Mouse (Mus musculus) myocyte (in vitro differentiated cells): ENCODE results near the gene Eps8.

Source experiments
- CEBPB ChIP-seq: IDR thresholded peaks from 2 replicates; pipeline ENCODE4 v1.6.1; 2011; ENCODE audit warnings: mild to moderate bottlenecking, moderate library complexity; ENCODE audit not compliant: poor library complexity, insufficient read depth, severe bottlenecking
- E2F4 ChIP-seq: IDR thresholded peaks from one replicate; pipeline ENCODE4 v1.6.1; 2011; ENCODE audit warnings: mild to moderate bottlenecking, control low read depth, moderate library complexity; ENCODE audit not compliant: insufficient read depth
- MAX ChIP-seq: IDR thresholded peaks from one replicate; pipeline ENCODE4 v1.6.1; 2011; ENCODE audit warnings: low read depth, mild to moderate bottlenecking, control low read depth
- POLR2A ChIP-seq: IDR thresholded peaks from one replicate; pipeline ENCODE4 v1.6.1; 2011; ENCODE audit warnings: low read depth, mild to moderate bottlenecking, control low read depth, moderate library complexity; ENCODE audit not compliant: insufficient read length
- POLR2AphosphoS2 ChIP-seq: IDR thresholded peaks from one replicate; pipeline ENCODE4 v1.6.1; 2011; ENCODE audit warnings: low read depth, control low read depth; ENCODE audit not compliant: insufficient read length

DNA sequence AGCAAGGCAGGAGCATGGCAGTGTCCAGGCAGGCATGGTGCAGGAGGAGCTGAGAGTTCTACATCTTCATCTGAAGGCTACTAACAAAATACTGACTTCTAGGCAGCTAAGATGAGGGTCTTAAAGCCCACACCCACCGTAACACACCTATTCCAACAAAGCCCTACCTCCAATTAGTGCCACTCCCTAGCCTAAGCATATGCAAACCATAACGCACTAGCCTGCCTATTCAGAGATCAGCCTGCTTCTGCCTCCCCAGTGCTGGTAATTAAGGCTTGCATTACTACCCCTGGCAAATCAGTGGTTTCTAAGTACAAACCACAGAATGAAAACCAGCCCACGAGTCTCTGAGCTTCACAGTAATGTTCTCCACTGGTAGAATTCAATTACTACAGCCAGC is 15.2 kb upstream of the Eps8 start:
- TF ChIP-seq POLR2AphosphoS2, result no peak
- no peak for TF ChIP-seq POLR2A
- TF ChIP-seq CEBPB, result no peak
- no peak for TF ChIP-seq E2F4
- no peak for TF ChIP-seq MAX
